Comparison of ENCODE assay signal across 9 mouse cellular contexts in genomic region chr17:84112411-84113031, GRCm38 (mm10).
DNase-seq lines count a peak whose midpoint lies in the region; ATAC-seq and TF ChIP-seq lines count a peak whose summit lies in the region.
"Had no signal": no experiment of that assay in that cellular context is flagged by ENCODE, and none has a peak within 500 bp of the region (broad histone marks: within the 10 kb centered on the region; RNA-seq: fewer than 3 reads in every experiment).

No protein-coding gene starts in this region.

- no peak overlapping the region for H3K4me2 ChIP-seq in liver, embryonic 11.5 days
- H3K4me2 ChIP-seq in intestine, postnatal 0 days (replicated peaks; ENCODE audit: low read depth) = no peak overlapping the region
- H3K4me2 ChIP-seq: midbrain, embryonic 12.5 days had no signal

- no peaks in the 10 kb centered on the region for H3K27me3 ChIP-seq in liver, adult 2 months (ENCODE audit: control insufficient read depth, insufficient read depth, low read length)
- no peaks in the 10 kb centered on the region for H3K27me3 ChIP-seq in liver, embryonic 11.5 days (replicated peaks; ENCODE audit: control insufficient read depth, insufficient read depth, low read length)
- no peaks in the 10 kb centered on the region for H3K27me3 ChIP-seq in intestine, postnatal 0 days (replicated peaks; ENCODE audit: control insufficient read depth, insufficient read depth, low read length)
- no peaks in the 10 kb centered on the region for H3K27me3 ChIP-seq in thymus, adult 2 months (ENCODE audit: control insufficient read depth, insufficient read depth, low read length)
- H3K27me3 ChIP-seq: midbrain, embryonic 12.5 days had no signal

- H3K27ac ChIP-seq in liver, adult 2 months (replicated peaks; ENCODE audit: insufficient read depth, low read depth, low read length) = no peak overlapping the region; the same call in 1 of the 2 replicates
- no peak overlapping the region for H3K27ac ChIP-seq in liver, embryonic 11.5 days (ENCODE audit: low read depth, low read length)
- H3K27ac ChIP-seq in intestine, postnatal 0 days (ENCODE audit: low read depth, low read length) = peak overlapping the region; percentile 15; the same call in 1 of the 2 replicates
- no peak overlapping the region for H3K27ac ChIP-seq in thymus, adult 2 months (ENCODE audit: control insufficient read depth, insufficient read depth, low read length)
- H3K27ac ChIP-seq: midbrain, embryonic 12.5 days had no signal

- 72% methylated on average over 6 of the region's 6 CpGs for WGBS in liver, adult 2 months
- WGBS in liver, embryonic 11.5 days = 45% methylated on average over 6 of the region's 6 CpGs
- 30% methylated on average over 6 of the region's 6 CpGs for WGBS in intestine, postnatal 0 days
- WGBS in thymus, adult 2 months = 53% methylated on average over 6 of the region's 6 CpGs

- no peaks in the 10 kb centered on the region for H3K9me3 ChIP-seq in liver, embryonic 11.5 days (ENCODE audit: control insufficient read depth, low read length)
- no peaks in the 10 kb centered on the region for H3K9me3 ChIP-seq in intestine, postnatal 0 days (ENCODE audit: control insufficient read depth)
- H3K9me3 ChIP-seq: midbrain, embryonic 12.5 days had no signal

- no peak for TF ChIP-seq POLR2A in liver, adult 2 months (IDR thresholded peaks at IDR 0.05; ENCODE audit: extremely low read depth, insufficient read depth, low read length)
- TF ChIP-seq POLR2A in thymus, adult 2 months (IDR thresholded peaks at IDR 0.05; ENCODE audit: control insufficient read depth, extremely low read depth, insufficient read depth, low read length, poor library complexity) = no peak

- no peaks in the 10 kb centered on the region for H3K36me3 ChIP-seq in liver, adult 2 months (ENCODE audit: control insufficient read depth, insufficient read depth, low read length)
- H3K36me3 ChIP-seq in liver, embryonic 11.5 days (ENCODE audit: control insufficient read depth, insufficient read depth, low read length) = no peaks in the 10 kb centered on the region
- H3K36me3 ChIP-seq in intestine, postnatal 0 days (ENCODE audit: control insufficient read depth, insufficient read depth) = no peaks in the 10 kb centered on the region
- H3K36me3 ChIP-seq in thymus, adult 2 months (ENCODE audit: control insufficient read depth, insufficient read depth, low read length) = no peaks in the 10 kb centered on the region
- H3K36me3 ChIP-seq: midbrain, embryonic 12.5 days had no signal

- no peak overlapping the region for H3K4me3 ChIP-seq in liver, adult 2 months (ENCODE audit: insufficient read depth, low read depth, low read length)
- H3K4me3 ChIP-seq in liver, embryonic 11.5 days (ENCODE audit: low read depth, low read length) = no peak overlapping the region
- H3K4me3 ChIP-seq in intestine, postnatal 0 days (ENCODE audit: low read depth, low read length) = no peak overlapping the region
- H3K4me3 ChIP-seq in thymus, adult 2 months (ENCODE audit: control insufficient read depth, insufficient read depth, low read length) = no peak overlapping the region
- H3K4me3 ChIP-seq: midbrain, embryonic 12.5 days had no signal

- 0 out of 2 replicates have a peak overlapping the region, but pooled peaks have one; percentile 8 for H3K9ac ChIP-seq in liver, adult 2 months (ENCODE audit: low read depth, low read length)
- no peak overlapping the region for H3K9ac ChIP-seq in liver, embryonic 11.5 days (ENCODE audit: low read depth, low read length)
- peak overlapping the region; percentile 17; the same call in 1 of the 2 replicates for H3K9ac ChIP-seq in intestine, postnatal 0 days (ENCODE audit: low read depth, low read length)
- H3K9ac ChIP-seq: midbrain, embryonic 12.5 days had no signal

- DNase-seq in liver, adult 2 months (ENCODE audit: extremely low read depth, low read depth, low spot score) = no peak
- DNase-seq in liver, embryonic 11.5 days (ENCODE audit: low spot score) = no peak
- DNase-seq in fibroblast of lung, adult 2 months (ENCODE audit: low read depth) = peak; percentile 62
- peak; percentile 68 for DNase-seq in lung, postnatal 36 days
- DNase-seq in left cerebral cortex, adult 18-20 months (ENCODE audit: low spot score in 2 of 2) = no peak
- no peak for DNase-seq in layer of hippocampus, adult 8-10 months (ENCODE audit: low spot score in 2 of 2)
- DNase-seq in thymus, adult 2 months = no peak

- H3K4me1 ChIP-seq in liver, adult 2 months (ENCODE audit: control insufficient read depth, insufficient read depth, low read length) = peaks cover 21% of the 10 kb centered on the region
- H3K4me1 ChIP-seq in liver, embryonic 11.5 days (replicated peaks; ENCODE audit: control insufficient read depth, insufficient read depth, low read length) = peaks cover 53% of the 10 kb centered on the region
- peaks cover 8% of the 10 kb centered on the region for H3K4me1 ChIP-seq in intestine, postnatal 0 days (replicated peaks; ENCODE audit: control insufficient read depth, insufficient read depth, low read length)
- H3K4me1 ChIP-seq in thymus, adult 2 months (replicated peaks; ENCODE audit: control insufficient read depth, insufficient read depth, low read length) = peaks cover 53% of the 10 kb centered on the region

- TF ChIP-seq CTCF in liver, adult 2 months (IDR thresholded peaks at IDR 0.05; ENCODE audit: low read depth, low read length) = no peak
- TF ChIP-seq CTCF in intestine, postnatal 0 days (IDR thresholded peaks at IDR 0.05; ENCODE audit: low read depth) = no peak
- no peak for TF ChIP-seq CTCF in thymus, adult 2 months (IDR thresholded peaks at IDR 0.05; ENCODE audit: borderline replicate concordance, control insufficient read depth, extremely low read depth, insufficient read depth, low read length, poor library complexity)

- no peaks in the 10 kb centered on the region for H3K79me2 ChIP-seq in liver, adult 2 months (ENCODE audit: control insufficient read depth, insufficient read depth, low read length)

- no peak for ATAC-seq in liver, embryonic 11.5 days (replicated peaks; ENCODE audit: low FRiP score)
- ATAC-seq in intestine, postnatal 0 days = no peak

Comparison
In these comparisons a context has a peak if more than half of its experiments do, and no peak if none do; other contexts are left out.
1. DNase-seq: peak in fibroblast of lung, adult 2 months (single experiment) and lung, postnatal 36 days (single experiment); none in liver, adult 2 months (single experiment), liver, embryonic 11.5 days (single experiment), left cerebral cortex, adult 18-20 months (0 of 2), layer of hippocampus, adult 8-10 months (0 of 2) and thymus, adult 2 months (single experiment).